Mouse (Mus musculus): ENCODE measurements around the gene Inpp5d. TPM values are rescaled to one million over a fixed set of nuclear protein-coding genes. Genes with fewer than 3 reads are reported as not detected.

Inpp5d gene
- total RNA-seq, 2 experiments from 2014 or later, result 15.2 to 17.7 TPM

DNA sequence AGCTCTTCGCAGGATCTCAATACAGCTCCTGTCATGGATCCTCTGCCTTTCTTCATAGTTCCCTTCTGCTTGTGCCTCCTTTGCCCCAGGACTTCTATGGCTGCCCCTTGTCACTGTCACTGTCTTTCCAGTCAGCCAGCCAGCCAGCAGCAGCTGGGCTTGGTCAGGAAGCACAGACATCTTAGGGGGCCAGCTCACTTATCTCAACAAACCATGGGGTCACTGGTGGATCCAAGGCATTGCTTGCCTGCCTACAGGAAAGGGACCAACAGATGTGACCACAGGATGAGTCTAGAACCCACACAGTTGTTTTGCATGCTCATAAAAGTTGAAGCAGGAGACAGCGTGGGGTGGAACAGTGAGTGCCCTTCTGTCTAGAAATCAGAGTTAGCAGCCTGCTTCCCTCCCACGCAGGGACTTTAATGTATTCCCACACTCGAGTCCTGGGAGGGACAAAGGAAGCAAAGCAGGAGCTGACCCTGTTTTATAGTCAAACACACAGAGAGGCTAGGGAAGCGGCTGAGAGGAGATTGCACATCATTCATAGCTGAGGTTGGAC is 79.9 kb downstream of the Inpp5d start:
- DNase-seq (ENCODE audit: low spot score in 2 of 2), result no peak

DNA sequence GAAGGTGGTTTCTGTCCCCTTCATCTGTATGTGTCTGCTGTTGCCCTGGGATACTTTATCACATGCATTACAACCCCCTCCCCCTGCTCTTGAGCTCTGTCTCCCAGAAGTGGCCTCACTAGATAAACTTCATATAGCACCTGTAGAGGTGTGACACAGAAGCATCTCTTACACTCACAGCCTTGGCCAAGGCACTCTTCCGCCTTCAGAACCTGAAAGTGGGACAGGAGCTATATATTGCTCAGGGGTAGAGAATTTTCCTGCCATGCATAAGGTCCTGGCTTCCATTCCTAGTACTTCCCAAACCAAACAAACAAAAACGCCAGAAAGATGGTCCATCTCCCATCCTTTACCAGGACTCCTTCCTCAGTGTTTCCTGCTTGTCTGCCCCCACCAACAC is 84.1 kb downstream of the Inpp5d start:
- DNase-seq (ENCODE audit: low spot score in 2 of 2), result no peak

GRCm38 (mm10) chr1:87706361-87706760 is 86.2 kb downstream of the Inpp5d start:
- DNase-seq (ENCODE audit: low spot score in 2 of 2), result no peak

DNA sequence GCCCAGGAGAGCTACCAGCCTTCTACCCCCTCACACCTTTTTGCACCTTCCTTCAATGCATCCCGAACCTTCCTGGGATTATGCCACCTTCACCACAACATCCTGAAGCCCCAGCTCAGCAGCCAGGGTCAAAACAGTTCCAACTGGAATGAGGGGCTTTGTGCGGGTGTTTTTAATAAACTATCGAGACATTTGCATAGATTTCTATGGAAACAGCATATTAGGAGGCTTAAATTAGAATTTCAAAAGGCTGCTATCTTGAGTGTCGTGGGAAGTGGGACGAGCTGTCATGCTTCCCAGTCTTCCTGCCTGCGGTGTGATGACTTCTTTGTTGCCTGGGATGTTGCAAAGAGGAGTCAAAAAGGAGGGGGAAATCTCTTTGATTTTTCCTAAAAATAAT is 88.9 kb downstream of the Inpp5d start:
- no peak for DNase-seq (ENCODE audit: low spot score in 2 of 2)

- no peak for DNase-seq (ENCODE audit: low spot score in 2 of 2)
Measured at GRCm38 (mm10) chr1:87709661-87710270, 89.7 kb downstream of the Inpp5d start.

GRCm38 (mm10) chr1:87711938-87712613 is 92.0 kb downstream of the Inpp5d start:
- DNase-seq (ENCODE audit: low spot score in 2 of 2), result no peak

DNA sequence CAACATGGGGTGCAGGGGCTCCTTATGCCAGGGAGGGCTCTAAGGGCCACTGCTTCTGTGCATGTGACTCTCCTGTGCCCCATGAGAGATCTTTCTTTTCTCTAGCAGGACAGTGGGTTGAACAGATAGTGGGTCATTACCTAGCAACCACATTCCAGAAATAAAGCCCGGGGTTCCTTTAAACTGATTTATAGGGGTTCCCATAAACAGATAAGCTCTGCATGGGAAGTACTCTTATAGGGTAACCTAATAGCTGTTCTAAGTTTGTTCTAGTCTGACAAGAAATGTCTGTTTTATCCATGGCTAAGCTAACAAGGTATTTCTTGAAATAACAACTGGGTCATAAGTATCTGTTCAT is 92.5 kb downstream of the Inpp5d start:
- no peak for DNase-seq (ENCODE audit: low spot score in 2 of 2)

- peak; percentile 65 to 70 for DNase-seq (ENCODE audit: low spot score in 2 of 2)
Measured at GRCm38 (mm10) chr1:87721382-87721781, 101.3 kb downstream of the Inpp5d start.

DNA sequence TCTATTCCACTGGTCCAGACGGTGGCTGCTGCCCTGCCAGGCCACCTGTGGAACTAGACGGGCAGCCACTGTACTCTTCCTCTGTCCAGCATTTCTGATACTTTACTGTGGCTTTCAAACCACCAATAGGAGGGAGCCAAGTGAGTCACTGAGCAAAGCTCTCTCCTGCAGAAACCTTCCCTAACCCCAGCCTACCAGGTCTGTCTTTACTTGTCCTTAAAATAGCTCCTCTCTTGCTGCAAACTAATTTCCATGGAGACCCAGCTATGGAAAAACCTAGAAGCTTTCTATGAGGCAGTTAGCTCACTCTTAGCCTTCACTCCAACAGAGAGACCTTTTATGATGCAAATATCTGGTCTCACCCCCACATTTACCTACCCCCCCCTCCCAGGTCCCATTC is 102.0 kb downstream of the Inpp5d start:
- no peak for DNase-seq (ENCODE audit: low spot score in 2 of 2)

GRCm38 (mm10) chr1:87723351-87723750 is 103.2 kb downstream of the Inpp5d start:
- no peak for DNase-seq (ENCODE audit: low spot score in 2 of 2)

GRCm38 (mm10) chr1:87729070-87729469 is 109.0 kb downstream of the Inpp5d start:
- no peak for DNase-seq (ENCODE audit: low spot score in 2 of 2)

DNA sequence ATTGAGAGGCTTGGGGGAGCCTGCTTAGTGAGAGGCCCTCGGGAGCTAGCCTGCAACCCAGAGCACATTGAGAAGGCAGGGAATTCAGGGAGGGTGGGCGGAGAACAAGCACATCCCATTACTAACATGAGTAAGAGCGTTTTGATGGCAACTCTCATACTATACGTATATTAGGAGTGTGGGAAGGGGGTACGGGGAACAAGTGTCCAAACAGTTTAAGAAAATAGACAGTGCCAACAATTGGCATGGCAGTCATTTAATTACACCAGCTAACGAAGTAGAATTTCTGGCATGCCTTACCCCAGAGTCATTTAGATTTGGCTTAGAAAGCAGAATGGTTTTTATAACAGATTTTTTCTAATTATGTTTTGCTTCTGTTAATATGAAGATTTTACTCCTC is 109.7 kb downstream of the Inpp5d start:
- no peak for DNase-seq (ENCODE audit: low spot score in 2 of 2)

DNA sequence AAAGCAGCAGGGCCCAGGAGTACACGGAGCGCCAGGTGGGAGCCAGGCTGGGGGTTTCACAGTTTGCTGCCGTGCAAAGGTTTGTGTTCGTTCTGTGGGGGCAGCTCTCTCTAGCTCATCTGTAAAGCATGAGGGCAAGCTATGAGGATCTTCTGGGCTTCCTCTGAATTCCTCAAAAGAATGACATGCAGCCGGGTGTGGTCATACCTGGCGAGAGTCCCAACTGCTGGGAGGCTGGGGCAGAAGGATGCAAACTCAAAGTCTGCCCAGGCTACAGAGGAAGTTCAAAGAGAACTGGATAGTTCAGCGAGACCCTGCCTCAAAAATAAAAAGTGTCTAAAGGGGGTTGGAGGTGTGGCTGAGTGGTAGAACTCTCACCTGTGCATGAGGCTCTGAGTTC is 110.2 kb downstream of the Inpp5d start:
- DNase-seq (ENCODE audit: low spot score in 2 of 2), result no peak

DNA sequence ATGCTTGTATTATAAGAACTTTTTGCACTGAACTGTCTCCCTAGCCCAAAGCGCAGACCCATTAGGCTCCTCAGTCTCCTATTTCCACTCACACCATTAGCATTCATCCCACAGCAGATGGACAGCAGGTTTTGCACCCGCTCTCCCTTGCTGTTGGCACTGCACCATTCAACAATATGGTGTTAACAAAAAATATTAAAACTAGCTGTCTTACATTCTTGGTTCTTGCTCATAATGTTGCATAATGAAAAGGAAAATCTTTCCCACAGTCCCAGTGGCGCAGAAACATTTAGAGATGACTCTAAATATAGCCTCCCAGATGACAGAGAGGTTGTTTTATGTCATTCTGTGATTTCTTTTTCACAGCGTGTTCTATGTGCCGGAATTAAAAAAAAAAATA is 113.1 kb downstream of the Inpp5d start:
- no peak for DNase-seq (ENCODE audit: low spot score in 2 of 2)

DNA sequence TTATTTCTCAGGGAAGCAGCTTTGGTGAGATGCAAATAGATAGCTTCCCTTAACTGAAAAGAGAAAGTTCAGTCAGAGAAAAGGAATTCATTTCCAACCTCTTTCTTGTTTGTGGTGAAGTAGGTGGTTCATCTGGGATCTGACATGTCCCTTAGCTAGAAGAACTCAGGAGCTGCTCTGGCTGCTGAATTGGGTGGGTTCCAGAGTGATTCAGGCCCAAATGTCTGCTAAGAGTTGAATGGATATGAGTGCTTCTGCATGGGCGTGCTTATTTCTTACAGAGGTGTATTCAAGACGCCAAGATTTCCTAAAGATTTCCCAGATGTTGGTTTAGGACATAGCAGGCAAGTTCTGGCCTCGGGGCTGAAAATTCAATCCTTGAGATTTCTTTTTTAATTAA is 114.0 kb downstream of the Inpp5d start:
- DNase-seq (ENCODE audit: low spot score in 2 of 2), result no peak

GRCm38 (mm10) chr1:87740584-87741290 is 120.6 kb downstream of the Inpp5d start:
- no peak for DNase-seq (ENCODE audit: low spot score in 2 of 2)

DNA sequence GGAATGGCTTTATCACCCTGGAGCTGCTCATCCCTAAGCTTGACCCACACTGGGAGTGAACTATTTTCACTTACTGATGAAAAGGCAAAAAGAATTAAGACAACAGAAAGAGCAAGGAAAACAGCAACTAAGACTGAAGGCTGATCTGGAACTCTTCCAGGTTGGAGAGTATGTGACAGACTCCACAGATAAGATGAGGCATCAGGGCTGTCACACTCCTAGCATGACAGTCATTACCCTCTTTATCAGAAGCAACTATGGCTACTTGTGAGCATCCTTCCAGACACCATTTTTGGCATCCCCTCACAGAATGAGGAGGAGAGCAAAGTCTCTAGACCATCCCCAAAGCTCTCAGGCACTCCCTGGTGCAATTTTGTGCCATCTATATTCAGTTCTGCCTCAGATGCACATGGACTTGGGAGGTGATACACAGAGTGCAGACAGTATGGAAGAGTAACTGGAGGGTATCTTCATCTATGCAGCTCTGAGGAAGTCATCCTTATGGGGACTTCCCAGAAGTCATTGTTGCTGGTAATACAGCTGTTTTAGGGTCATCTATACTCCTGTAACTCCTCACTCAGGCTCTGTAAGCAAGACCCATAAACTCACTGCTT is 129.4 kb downstream of the Inpp5d start:
- DNase-seq (ENCODE audit: low spot score in 2 of 2), result no peak

- peak; percentile 92 to 95 for DNase-seq (ENCODE audit: low spot score in 2 of 2)
Measured at GRCm38 (mm10) chr1:87755641-87756470, 135.7 kb downstream of the Inpp5d start, which contains the start of gene Atg16l1. Atg16l1 (plus strand) TSS chr1:87755870.

DNA sequence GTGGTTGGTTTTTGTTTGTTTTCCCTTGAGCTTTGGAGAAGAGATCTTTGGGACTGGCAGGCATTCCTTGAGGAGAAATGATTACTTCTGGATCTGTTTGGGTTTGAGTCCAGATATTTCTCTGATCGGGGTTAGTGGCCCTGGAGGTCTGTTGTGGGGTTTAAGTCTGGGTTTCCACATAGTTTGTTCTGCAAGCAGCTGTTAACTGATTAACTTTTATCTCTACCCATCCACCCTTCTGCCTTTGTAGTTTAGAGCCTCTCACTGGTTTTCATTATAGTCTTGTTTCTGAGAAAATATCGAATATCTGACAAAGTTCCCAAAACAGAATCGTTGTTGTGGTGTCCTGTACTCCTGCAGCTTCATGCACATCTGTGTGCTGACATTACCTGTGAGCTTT is 143.7 kb downstream of the Inpp5d start:
- no peak for DNase-seq (ENCODE audit: low spot score in 2 of 2)

DNA sequence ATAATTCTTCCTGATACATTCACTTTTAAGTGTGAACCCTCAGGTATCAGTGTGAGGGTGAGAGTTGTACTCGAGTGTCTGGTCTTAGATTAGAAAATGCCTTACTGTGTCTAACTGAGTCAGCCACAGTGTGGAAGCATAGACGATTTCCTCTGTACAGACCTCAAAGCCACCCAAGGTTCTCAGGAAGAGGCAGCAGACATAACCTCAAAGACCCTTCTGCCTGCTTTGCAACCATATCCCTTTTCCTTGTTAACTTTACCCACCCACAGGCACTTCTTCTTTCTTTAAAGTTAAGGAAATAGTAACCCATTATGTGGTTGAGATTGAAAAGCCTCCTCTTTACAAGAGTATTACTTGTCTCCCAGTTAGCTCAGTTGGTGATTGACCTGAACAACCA is 145.6 kb downstream of the Inpp5d start:
- no peak for DNase-seq (ENCODE audit: low spot score in 2 of 2)

DNA sequence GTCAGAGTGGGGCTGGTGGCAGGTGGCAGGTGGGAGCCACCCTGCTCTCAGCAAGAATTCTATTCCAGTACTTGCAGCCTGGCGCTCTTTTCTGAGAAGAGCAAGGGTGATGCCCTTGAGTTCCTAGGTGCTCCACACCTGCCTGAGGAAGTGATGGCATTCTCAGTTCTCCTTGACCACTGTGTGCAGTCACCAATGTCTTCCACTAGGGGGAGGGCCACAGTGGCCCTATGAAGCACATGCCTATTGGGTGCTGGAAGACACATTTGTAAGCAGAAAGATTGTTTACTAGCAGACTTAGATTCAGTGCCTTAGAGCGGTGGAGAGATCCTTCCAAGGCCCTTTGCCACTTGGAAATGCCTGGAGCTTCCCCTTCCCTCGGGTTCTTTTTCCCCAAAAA is 146.1 kb downstream of the Inpp5d start:
- no peak for DNase-seq (ENCODE audit: low spot score in 2 of 2)

Measured in layer of hippocampus, postnatal 10 days (tissue).